Mouse (Mus musculus) kidney, adult 11 months (tissue): ENCODE results near the gene Olfr1046.
"Not testable (repeated sequence)": the region's sequence is repeated elsewhere in the genome, so short reads cannot be mapped to it uniquely, and the experiment has no call there.

ENCODE experiments used
- DNase-seq: peaks from one replicate; pipeline ENCODE4 v3.0.0; 2022

Olfr1046 gene

DNA sequence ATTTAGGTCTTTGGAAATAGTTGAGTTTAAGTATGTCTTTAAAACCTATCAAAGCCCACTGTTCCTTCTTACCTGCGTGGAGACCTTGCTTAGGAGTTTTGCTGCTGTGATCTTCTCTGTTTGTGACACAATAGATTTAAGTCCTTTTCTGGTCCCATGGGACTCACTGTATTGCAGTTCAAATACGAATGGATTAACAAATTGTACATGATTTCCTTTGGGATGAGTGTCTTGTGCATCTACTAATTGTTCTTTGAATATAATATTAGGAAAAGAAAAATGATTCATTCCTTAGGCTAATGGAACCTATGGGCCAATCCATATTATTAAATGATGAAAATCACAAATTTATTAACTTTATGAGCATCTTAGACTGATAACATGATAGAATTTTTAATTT, at the start of gene Olfr1046:
Gene Olfr1046 (minus strand): TSS at position 101 of the 400 bp plus-strand sequence.
- DNase-seq: no peak

DNA sequence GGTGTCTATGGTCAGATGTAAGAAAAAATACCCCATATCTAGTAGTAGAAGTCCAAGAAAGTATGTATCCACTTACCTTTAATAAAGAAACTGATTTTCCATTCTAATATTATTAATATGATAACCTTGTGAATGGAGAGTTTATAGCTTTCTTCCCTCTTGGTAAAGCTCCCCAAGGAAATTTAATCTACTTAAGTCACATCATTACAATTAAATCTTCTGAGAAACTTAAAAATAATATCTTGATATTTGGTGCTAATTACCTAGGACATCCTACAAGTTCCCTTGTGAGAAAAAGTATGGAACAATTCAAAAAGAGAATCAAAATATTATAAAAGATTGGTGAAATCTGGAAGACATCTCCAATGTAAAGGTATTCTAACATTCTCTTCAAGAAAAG, 39.1 kb upstream of the Olfr1046 start, which contains the start of gene Olfr1049:
Gene Olfr1049 (minus strand): TSS at position 101 of the 400 bp plus-strand sequence.
- DNase-seq: not testable (repeated sequence)

DNA sequence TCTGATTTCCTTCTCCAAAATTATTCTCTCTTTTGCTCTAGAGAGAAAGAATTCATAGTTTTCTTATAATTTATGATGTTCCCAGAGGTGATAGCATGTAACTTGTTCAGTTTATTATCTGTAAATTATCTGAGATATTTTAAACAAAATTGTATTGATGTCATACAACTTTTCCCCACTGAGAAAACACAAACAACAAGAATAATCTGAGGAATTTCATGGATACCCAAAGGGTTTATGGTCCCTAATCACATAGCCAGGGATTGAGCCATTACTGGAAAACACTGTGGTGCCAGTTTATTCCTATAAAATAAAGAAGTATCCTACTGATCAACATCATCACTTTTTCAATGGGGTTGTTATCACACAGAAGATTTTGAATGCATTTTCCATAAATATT, 21.1 kb upstream of the Olfr1046 start, which contains the start of gene Olfr1048:
Gene Olfr1048 (minus strand): TSS at position 101 of the 400 bp plus-strand sequence.
- DNase-seq: no peak

DNA sequence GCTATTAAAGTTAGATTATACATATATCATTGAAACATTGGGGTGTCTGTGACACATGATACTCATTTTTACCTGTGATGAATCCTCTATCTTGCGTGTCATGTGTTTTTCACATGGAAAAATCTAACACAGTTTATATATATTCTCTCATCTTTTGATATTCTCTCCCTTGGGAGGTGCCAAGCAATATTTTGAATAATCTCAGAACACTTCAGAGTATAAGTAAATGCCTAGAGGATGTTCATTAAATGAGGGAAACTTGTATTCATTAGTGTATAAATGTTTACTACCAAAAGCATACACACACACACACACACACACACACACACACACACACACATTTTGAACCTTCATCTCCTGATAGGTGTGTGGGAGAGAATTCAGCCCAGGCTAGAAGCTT, 12.2 kb upstream of the Olfr1046 start, which contains the start of gene Olfr1047:
Gene Olfr1047 (minus strand): TSS at position 101 of the 400 bp plus-strand sequence.
- DNase-seq: no peak

DNA sequence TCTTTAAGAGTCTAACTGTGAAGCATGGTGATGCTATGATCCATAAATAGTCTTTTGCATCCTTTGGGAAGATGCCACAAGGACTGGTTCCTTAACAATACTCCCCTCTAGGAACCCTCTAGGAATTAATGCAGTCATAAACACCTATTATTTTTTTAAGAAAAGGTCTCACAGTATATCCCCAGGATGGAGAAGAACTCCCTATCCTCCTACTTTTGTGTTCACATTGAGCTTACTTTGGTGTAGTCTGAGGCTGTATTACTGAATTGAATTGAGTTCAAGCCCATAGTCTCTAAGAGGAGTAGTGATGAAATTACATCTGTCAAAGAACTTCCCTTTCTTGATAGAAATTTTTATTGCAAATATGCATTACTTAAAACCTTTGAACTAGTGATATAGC, 16.2 kb downstream of the Olfr1046 start, which contains the start of gene Olfr1045:
Gene Olfr1045 (minus strand): TSS at position 101 of the 400 bp plus-strand sequence.
- DNase-seq: no peak

DNA sequence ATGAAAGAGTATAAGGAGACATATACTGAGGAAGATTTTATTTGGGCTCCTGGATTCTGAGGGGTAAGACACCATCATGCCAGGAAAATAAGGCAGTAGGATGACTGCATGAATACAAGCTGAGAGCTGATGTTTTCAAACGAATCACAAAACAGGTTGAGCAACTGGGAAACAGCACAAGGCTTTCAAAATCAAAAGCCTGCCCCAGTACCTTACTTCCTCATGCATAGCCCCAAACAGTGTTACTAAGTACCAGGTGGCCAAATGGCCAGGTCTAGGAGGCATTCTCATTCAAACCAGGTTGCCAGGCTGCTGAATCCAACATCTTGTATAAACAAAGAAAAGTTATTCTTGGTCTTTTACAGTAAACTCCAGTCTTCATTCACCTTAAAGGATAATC, 23.3 kb downstream of the Olfr1046 start:
- DNase-seq: no peak

DNA sequence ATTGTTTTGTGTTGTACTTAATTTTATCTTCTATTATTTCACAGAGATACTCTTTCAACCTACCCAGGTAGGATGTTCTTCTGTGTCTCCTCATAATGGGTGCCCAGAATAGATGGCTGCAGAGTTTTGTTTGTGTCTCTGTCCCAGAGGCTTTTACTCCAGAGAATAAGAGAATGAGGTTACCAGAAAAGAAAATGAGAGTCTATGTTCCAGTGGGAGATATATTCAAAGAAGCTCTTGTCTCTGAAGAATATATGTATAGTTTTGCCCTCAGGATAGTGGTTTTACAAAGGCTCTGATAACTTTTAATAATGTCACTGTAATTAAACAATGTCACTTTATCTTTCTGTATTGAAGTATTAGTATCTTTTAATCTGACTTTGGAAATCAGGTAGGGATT, 33.5 kb downstream of the Olfr1046 start, which contains the start of gene Olfr52:
Gene Olfr52 (minus strand): TSS at position 101 of the 400 bp plus-strand sequence.
- DNase-seq: no peak

DNA sequence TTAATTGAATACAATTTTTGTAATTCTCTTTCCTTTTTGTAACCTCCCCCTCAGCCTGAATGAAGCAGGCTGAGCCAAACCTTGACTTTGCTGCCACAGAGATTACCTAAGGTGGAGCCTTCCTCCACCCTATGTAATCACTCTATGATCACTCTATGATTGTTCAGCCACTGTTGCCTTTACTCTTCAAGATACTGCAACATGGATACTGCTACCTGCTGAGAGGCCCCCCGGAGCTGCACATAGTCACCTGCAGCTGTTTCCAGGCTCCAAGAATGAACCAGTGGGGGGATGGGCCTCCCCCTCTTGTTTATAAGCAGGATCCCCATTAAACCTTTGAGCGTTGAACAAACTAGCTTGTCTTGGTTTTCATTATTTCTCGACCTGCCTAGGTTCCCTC, 39.2 kb downstream of the Olfr1046 start:
- DNase-seq: no peak

DNA sequence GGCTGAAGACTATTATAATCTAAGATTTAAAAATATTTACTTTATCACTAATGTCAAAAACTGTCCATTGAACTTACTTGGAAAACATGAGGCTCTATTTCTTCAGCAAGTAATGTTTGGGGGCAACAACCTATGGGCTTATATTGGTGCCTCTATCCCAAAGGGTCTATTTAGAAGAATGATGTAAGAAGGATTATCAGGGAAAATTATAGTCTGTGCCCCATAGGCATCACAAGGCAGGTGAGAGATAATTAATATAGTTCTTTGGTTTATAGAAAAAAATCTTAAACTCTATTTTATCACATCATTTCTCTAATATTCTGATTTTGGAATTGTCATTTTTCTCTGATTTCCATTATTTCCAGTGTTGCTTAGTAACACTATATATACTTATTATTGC, 41.4 kb downstream of the Olfr1046 start, which contains the start of gene Olfr1044:
Gene Olfr1044 (minus strand): TSS at position 101 of the 400 bp plus-strand sequence.
- no peak for DNase-seq

DNA sequence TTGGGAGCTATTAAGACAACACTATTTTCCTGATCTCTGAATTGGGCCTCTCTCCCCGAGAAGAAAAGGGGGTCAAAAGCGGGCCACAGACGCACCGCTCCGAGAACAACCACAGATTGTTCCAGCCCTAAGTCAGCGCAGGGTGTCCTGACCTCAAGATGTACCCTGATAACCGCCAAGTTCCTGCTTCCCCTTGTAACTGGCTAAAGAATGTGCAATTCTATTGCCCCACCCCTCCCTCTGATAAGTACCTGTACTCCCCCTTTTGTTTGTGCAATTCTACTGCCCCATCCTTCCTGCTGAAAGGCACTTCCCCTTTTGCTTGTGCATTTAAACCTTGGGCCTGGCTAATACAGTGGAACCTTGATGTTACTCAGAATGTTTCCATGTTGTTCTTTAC, 43.7 kb downstream of the Olfr1046 start:
- DNase-seq: not testable (repeated sequence)

DNA sequence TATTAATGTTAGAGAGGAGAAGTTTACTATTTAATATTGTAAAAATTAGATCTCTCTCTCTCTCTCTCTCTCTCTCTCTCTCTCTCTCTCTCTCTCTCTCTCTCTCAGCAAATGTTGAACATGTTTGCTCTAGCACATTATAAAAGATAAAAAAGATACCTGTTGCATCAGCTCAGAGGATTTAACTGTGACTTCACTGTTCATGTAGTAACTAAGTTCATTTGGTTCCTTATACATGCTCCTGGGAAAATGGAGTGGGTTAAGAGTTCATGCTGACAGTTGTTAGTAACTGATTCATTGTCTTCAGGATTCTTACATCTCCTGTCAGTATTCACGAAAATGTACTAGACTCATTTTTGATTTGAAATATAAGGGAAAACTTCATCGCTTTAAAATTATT, 51.7 kb downstream of the Olfr1046 start, which contains the start of gene Olfr1043:
Gene Olfr1043 (minus strand): TSS at position 101 of the 400 bp plus-strand sequence.
- DNase-seq: no peak
